Mouse (Mus musculus) small intestine, adult 2 months (tissue): Measurements from ENCODE around the gene 4930404N11Rik. TPM values are rescaled to one million over a fixed set of nuclear protein-coding genes. Genes with fewer than 3 reads are reported as not detected.

Source experiments
- H3K27ac ChIP-seq: fragments of 200-500 bp; 2 replicates; pipeline ENCODE4 v1.5.1; 2012; ENCODE audit warnings: low read depth, low read length, control low read depth, inconsistent platforms; ENCODE audit not compliant: insufficient read depth
- H3K27me3 ChIP-seq: fragments of 200-500 bp; 2 replicates; pipeline ENCODE4 v1.6.1; 2012; ENCODE audit warnings: mild to moderate bottlenecking, moderate library complexity, low read length, inconsistent platforms; ENCODE audit not compliant: control insufficient read depth, insufficient read depth
- H3K36me3 ChIP-seq: fragments of 200-500 bp; 2 replicates; pipeline ENCODE4 v1.6.1; 2012; ENCODE audit warnings: mild to moderate bottlenecking, low read length, control low read depth, inconsistent platforms; ENCODE audit not compliant: control insufficient read depth, insufficient read depth
- H3K4me1 ChIP-seq: fragments of 200-500 bp; 2 replicates; pipeline ENCODE4 v1.6.1; 2012; ENCODE audit warnings: low read length, inconsistent platforms, mixed read lengths; ENCODE audit not compliant: control insufficient read depth, insufficient read depth, insufficient read length
- H3K4me3 ChIP-seq: fragments of 200-500 bp; 2 replicates; pipeline ENCODE4 v1.5.1; 2012; ENCODE audit warnings: low read depth, mild to moderate bottlenecking, control low read depth, inconsistent platforms, low read length, moderate library complexity
- CTCF ChIP-seq: fragments of 200-500 bp; IDR thresholded peaks from 2 replicates; pipeline ENCODE4 v1.5.1; 2012; ENCODE audit warnings: low read depth, mild to moderate bottlenecking, control low read depth, inconsistent platforms, low read length, moderate library complexity, mixed read lengths; ENCODE audit not compliant: insufficient replicate concordance, insufficient read length; ENCODE audit errors: extremely low read depth
- POLR2A ChIP-seq: fragments of 200-500 bp; IDR thresholded peaks from 2 replicates; pipeline ENCODE4 v1.6.1; 2012; ENCODE audit warnings: low read depth, mild to moderate bottlenecking, control low read depth, inconsistent platforms, low read length, moderate library complexity
- WGBS: fragments of 180-500 bp; shearing (Covaris S2); methylation state at CpG from one replicate; pipeline ENCODE4 v1.1.7; 2018; 5-methylcytosine and 5-hydroxymethylcytosine counted together
- polyA plus RNA-seq: library from polyadenylated mRNA; depleted of rRNA; stranded (reverse); fragments of >200 nt; gene quantifications from 2 replicates; pipeline ENCODE4 v1.2.3, GENCODE M21; 2012

Gene 4930404N11Rik
- polyA plus RNA-seq, 1 experiment: 7.4 TPM

DNA sequence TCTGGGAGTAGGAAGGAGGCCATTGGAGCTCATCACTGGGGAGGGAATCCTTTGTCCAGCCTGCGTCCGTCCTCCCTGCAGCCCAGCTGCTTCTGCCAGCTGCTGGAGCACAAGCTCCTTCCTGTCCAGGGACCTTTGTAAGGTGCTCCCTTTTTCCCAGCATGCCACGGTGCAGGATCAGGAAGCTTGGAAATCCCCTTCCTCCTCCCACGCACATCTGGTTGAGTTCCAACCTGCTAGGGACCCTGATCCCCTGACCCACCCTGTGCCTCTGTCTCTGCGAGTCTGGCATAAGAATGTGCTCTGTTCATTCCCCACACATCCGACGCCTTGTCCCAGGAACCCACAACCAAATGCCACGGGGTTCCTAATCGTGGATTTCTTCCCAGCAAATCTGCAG, 45.4 kb upstream of the 4930404N11Rik start:
- 0 out of 2 replicates have a peak overlapping the region, but pooled peaks have one; percentile 1 for H3K4me3 ChIP-seq
- peak overlapping the region; percentile 78 for H3K27ac ChIP-seq
- H3K4me1 ChIP-seq: peaks cover 74% of the 10 kb centered on the region
- no peaks in the 10 kb centered on the region for H3K27me3 ChIP-seq
- TF ChIP-seq CTCF: no peak
- TF ChIP-seq POLR2A: no peak
- peaks cover 4% of the 10 kb centered on the region; the same call in 1 of the 2 replicates for H3K36me3 ChIP-seq
- WGBS: 38% methylated on average over 9 of the region's 9 CpGs

DNA sequence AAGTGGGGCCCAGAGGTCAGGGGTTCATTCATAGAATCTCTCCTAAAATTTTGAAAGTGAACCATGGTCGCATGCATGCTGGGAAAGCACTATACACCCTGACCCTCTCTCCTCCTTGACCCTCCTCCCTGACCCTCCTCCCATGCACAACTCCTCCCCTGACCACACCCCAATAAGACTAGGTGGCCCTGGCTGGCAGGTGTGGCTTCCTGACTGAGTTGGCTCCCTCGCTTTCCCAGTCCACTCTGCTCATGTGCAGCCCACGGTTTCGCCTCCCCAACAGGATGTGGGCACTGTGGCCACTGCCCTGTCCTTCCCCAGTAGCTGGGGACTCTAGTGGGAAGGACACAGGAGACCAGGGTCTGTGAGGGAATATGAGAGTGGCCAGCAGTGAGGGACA, 44.7 kb upstream of the 4930404N11Rik start:
- WGBS: 28% methylated on average over 4 of the region's 4 CpGs
- Histone ChIP-seq H3K27me3 (no peaks in the 10 kb centered on the region), H3K36me3 (peaks cover 4% of the 10 kb centered on the region; the same call in 1 of the 2 replicates), H3K27ac (peak overlapping the region; percentile 78), H3K4me1 (peaks cover 72% of the 10 kb centered on the region), H3K4me3 (no peak overlapping the region)
- no peak for TF ChIP-seq CTCF
- TF ChIP-seq POLR2A: no peak

DNA sequence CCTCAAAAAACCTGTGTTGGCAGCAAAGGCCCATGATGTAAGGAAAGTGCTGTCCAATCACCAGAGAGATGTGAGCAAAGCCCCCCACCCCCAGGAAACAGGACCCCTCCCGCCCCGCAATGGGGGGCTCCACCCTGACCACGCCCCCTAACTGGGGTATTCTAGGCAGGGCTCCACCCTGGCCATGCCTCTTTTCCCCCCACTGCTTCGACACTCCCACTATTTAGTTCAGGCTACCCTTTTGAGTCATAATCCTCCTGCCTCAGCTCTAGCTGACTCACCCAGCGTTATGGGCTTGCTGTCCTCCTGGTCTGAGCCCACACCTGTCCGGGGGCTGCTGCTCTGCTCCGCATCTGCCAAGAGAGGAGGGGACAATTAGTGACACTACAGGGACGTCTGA, 43.7 kb upstream of the 4930404N11Rik start:
- peaks cover 69% of the 10 kb centered on the region for H3K4me1 ChIP-seq

DNA sequence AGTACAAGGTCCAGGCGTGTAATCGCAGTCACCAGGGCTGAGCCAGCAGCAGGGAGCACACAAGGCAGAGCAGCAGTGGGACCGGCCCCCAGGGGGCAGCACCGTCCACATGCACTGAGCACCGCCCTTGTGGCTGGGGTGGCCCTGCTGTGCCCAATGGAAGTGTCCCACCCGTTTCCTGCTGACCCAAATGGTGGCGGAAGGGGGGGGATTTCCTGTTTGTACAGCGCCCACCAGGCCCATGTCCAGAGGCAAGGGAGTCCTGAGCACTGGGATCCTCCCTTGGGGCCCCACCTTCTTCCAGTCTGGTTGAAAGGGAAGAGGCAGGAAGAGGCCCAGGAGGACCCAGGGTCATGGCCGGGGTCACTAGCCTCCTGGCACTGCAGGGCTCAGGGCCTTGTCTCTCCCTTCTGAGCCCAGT, 43.3 kb upstream of the 4930404N11Rik start:
- TF ChIP-seq POLR2A (no peak), CTCF (peak; percentile 84)
- 20% methylated on average over 9 of the region's 9 CpGs for WGBS
- Histone ChIP-seq H3K36me3 (peaks cover 7% of the 10 kb centered on the region; the same call in 1 of the 2 replicates), H3K27me3 (no peaks in the 10 kb centered on the region), H3K4me1 (peaks cover 65% of the 10 kb centered on the region), H3K4me3 (no peak overlapping the region), H3K27ac (no peak overlapping the region)

More for the DNA sequence above, 43.7 kb upstream of the 4930404N11Rik start:
- Histone ChIP-seq H3K36me3 (peaks cover 7% of the 10 kb centered on the region; the same call in 1 of the 2 replicates), H3K27ac (no peak overlapping the region), H3K27me3 (no peaks in the 10 kb centered on the region), H3K4me3 (no peak overlapping the region)
- TF ChIP-seq CTCF (no peak), POLR2A (no peak)
- 45% methylated on average over 8 of the region's 8 CpGs for WGBS

DNA sequence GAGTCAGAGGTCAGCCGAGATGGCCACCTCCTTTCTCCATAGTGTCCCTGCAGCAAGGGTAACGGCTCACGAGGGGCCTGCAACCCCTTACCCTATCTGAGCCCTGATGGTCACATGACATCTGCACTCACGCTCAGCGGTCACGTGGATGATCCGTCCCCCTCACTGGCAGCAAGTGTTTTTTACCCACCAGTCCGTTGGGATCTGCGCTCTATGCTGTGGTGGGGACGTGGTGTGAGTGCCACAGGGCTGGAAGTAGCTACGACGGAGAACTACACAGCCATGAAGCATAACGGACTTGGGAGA, 42.8 kb upstream of the 4930404N11Rik start:
- no peak for TF ChIP-seq POLR2A
- no peak for TF ChIP-seq CTCF
- WGBS: 76% methylated on average over 13 of the region's 13 CpGs
- H3K27me3 ChIP-seq: no peaks in the 10 kb centered on the region
- peak overlapping the region; percentile 40 for H3K27ac ChIP-seq
- H3K36me3 ChIP-seq: peaks cover 7% of the 10 kb centered on the region; the same call in 1 of the 2 replicates
- peaks cover 61% of the 10 kb centered on the region for H3K4me1 ChIP-seq
- no peak overlapping the region for H3K4me3 ChIP-seq

DNA sequence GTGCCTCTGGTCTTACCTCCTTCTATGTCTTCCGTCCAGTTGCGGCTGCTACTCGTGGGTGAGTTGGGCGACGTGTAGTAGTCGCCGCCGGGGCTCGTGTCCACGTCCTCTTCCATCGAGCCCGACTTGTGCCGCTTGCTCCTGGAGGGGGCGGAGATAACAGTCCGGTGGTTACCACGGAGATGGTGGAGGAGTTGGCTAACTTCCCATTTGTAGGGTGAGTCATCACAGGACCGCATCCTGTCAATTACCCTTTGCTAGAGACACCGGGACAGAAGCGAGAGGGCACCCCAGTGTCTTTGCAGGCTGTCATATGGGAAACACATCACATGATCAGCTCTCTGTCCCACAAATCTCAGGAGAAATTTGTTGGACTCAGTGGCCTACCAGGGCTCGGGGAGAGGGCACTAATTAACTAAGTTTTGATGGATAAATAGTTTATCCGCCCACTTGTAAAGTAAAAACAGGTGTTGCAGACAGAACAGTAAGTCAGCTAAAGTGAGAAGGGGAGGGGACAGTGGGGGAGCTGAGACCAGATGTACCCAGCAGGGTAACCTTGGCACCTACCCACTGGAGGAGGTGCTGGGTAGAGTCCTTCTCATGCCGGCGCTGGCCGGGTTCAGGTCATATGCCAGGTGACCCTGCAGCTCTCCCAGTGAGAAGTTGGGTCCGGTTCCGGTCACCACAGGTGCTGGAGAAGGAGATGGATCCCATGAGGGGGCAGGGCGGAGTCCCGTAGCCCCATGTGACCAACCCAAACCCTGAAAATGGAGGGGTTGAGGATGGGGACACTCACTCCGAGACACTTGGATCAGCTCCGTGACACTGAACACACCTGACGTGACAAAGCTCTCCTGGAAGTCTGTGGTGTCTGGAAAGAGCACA, 42.2 kb upstream of the 4930404N11Rik start:
- no peaks in the 10 kb centered on the region for H3K27me3 ChIP-seq
- H3K36me3 ChIP-seq: peaks cover 7% of the 10 kb centered on the region; the same call in 1 of the 2 replicates
- peak overlapping the region; percentile 46 for H3K4me3 ChIP-seq
- TF ChIP-seq CTCF: no peak
- no peak for TF ChIP-seq POLR2A
- WGBS: 45% methylated on average over 31 of the region's 31 CpGs
- H3K4me1 ChIP-seq: peaks cover 56% of the 10 kb centered on the region
- H3K27ac ChIP-seq: peak overlapping the region; percentile 40; the same call in 1 of the 2 replicates
